Mouse (Mus musculus): ENCODE results near the gene Rbm33. TPM values are rescaled to one million over a fixed set of nuclear protein-coding genes. Genes with fewer than 3 reads are reported as not detected.

The Rbm33 gene
- polyA plus RNA-seq (2015; fragmentation: Nextera tagmentation; extraction: Ambion mirVana), result 7.8 and 8.7 TPM in 2 replicates

GRCm38 (mm10) chr5:28316722-28317245 lies at the start of gene Rbm33:
TSS of gene Rbm33 (plus strand) at chr5:28317121.

DNA sequence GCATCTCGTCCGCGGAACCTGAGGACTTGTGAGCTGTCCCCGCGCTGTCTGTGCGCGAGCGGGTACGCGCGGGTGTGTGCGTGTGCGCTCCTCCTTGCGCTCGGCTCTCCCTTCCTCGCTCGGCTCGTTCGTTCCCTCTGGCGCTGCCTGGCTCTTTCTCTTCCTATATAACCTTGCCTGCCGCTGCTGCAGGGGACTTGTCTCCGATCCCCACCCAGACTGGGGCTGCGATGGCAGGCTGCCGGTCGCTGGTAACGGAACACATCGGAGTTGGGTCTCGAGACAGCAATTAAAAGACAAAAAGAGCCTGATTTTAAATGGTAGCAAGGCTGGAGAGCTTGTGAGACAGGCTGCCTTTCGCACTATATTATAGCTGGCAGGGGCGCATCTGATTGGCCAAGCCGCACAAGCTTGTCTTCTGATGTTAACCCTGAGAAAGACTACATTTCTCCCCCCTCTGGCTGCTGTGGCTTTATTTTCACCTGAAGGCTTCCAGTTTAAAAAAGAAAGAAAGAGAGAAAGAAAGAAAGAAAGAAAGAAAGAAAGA lies 149.9 kb downstream of the Rbm33 start, which contains the start of gene Shh:
TSS of gene Shh (minus strand) at position 497 of the 547 bp plus-strand sequence.

Other genes starting within 250 kb of the Rbm33 start
- gene Insig1, start 245.8 kb upstream of the Rbm33 start, polyA plus RNA-seq (2015; fragmentation: Nextera tagmentation; extraction: Ambion mirVana), result 40.8 and 48.6 TPM in 2 replicates
- not detected in 2 replicates for gene En2, start 151.4 kb upstream of the Rbm33 start, polyA plus RNA-seq (2015; fragmentation: Nextera tagmentation; extraction: Ambion mirVana)
- 0.16 TPM in 1 of 2 replicates, not detected in the other for gene Cnpy1, start 71.3 kb upstream of the Rbm33 start, polyA plus RNA-seq (2015; fragmentation: Nextera tagmentation; extraction: Ambion mirVana)
- gene Shh, start 150.1 kb downstream of the Rbm33 start, polyA plus RNA-seq (2015; fragmentation: Nextera tagmentation; extraction: Ambion mirVana), result 3.5 and 7.1 TPM in 2 replicates

All from adrenal gland, postnatal 0 days (tissue).